Mouse (Mus musculus) embryonic facial prominence, embryonic 10.5 days (tissue): ENCODE measurements at regions not wholly inside any gene's neighbourhood (a gene's known extent, or its start where the extent isn't known, plus 50 kb on each side); places are given as distances from the start of the nearest gene placed in this dataset.

Source experiments
- DNase-seq: peaks from one replicate; pipeline ENCODE4 v3.0.0-alpha.2; 2017; ENCODE audit warnings: low spot score
- H3K27ac ChIP-seq: fragments of 300-500 bp; sonication (generic); replicated peaks from 2 replicates; pipeline ENCODE4 v1.5.1; 2016; ENCODE audit warnings: mild to moderate bottlenecking
- H3K27me3 ChIP-seq: fragments of 300-500 bp; sonication (generic); replicated peaks from 2 replicates; pipeline ENCODE4 v1.6.1; 2016; ENCODE audit warnings: low read depth, mild to moderate bottlenecking; ENCODE audit not compliant: poor library complexity, severe bottlenecking
- H3K36me3 ChIP-seq: fragments of 300-500 bp; sonication (generic); replicated peaks from 2 replicates; pipeline ENCODE4 v1.6.1; 2016; ENCODE audit warnings: mild to moderate bottlenecking, moderate library complexity
- H3K4me1 ChIP-seq: fragments of 300-500 bp; sonication (generic); 2 replicates; pipeline ENCODE4 v1.6.1; 2016
- H3K4me3 ChIP-seq: fragments of 300-500 bp; sonication (generic); 2 replicates; pipeline ENCODE4 v1.5.1; 2016; ENCODE audit warnings: mild to moderate bottlenecking, moderate library complexity
- H3K9me3 ChIP-seq: fragments of 300-500 bp; sonication (generic); 2 replicates; pipeline ENCODE4 v1.6.1; 2016; ENCODE audit warnings: mild to moderate bottlenecking
- WGBS: fragments of 180-500 bp; shearing (Covaris S2); methylation state at CpG from one replicate; pipeline ENCODE4 v1.1.7; 2016; 5-methylcytosine and 5-hydroxymethylcytosine counted together

DNA sequence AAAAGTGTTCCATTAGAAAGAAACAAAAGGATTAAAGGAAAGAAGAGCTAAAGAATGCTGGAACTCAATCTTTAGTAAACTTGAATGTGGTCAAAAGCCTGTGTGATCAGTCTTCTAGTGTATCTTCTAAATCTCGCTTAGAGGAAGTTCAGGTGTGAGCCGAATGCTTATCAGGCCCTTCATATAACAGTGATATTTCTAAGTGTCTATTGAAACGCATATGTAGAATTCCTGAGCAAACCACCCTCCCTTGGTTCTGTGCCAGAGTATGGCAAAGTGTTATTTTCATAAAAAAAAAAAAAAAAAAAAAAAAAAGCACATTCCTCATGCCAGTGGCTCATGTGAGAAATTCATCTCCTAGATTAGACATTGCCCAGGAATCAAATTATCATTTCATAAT, 681.2 kb downstream of the Hdgfl1 start:
- no peaks in the 10 kb centered on the region for H3K9me3 ChIP-seq
- no peaks in the 10 kb centered on the region for H3K36me3 ChIP-seq
- no peaks in the 10 kb centered on the region for H3K4me1 ChIP-seq
- no peak overlapping the region for H3K4me3 ChIP-seq
- no peak overlapping the region for H3K27ac ChIP-seq
- no peak for DNase-seq
- 88% methylated on average over 3 of the region's 3 CpGs for WGBS
- no peaks in the 10 kb centered on the region for H3K27me3 ChIP-seq

DNA sequence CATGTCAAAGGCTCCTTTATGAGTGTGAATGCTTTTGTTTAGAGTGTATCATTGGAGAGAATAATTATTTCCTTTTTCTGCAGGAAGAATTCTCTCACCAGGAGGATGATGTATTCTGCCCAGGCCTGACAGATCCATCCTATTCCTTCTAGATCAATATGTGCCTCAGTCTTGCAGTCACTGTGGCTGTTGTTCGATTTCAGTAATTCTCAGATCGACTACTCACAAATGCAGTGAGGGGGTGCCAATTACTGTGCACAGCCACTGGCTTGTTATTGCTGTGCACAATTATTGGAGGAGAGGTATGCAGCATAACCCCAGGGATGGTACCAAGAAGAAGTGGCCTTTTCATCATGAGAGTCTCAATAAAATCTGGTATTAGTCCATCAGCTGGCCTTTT, 689.2 kb downstream of the Hdgfl1 start:
- Histone ChIP-seq H3K4me3 (no peak overlapping the region), H3K36me3 (no peaks in the 10 kb centered on the region), H3K4me1 (peaks cover 25% of the 10 kb centered on the region), H3K27me3 (no peaks in the 10 kb centered on the region), H3K9me3 (no peaks in the 10 kb centered on the region), H3K27ac (peak overlapping the region; percentile 73)
- WGBS = 50% methylated on average over 2 of the region's 2 CpGs
- peak; percentile 16 for DNase-seq

DNA sequence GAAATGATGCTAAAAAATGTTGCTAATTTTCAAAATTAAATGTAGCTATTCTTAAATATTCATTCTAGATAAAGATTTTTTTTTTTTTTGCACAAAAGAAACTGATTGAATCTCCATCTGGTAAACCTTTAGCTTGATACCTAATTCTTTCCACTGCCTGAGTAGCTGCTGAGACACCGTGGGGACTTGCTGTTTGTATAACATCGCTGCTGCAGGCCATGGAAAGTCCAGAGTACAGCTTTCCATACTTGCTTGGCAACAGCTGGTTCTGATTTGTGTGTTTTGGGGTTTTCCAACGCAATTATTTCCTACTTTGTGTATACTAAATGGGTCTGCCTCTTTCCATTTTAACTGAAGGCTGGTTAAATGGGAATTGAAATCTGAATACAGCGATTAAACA, 689.7 kb downstream of the Hdgfl1 start:
- DNase-seq = peak; percentile 67
- H3K27ac ChIP-seq = peak overlapping the region; percentile 73
- peaks cover 25% of the 10 kb centered on the region for H3K4me1 ChIP-seq
- 38% methylated on average over 4 of the region's 4 CpGs for WGBS
- no peaks in the 10 kb centered on the region for H3K36me3 ChIP-seq
- H3K9me3 ChIP-seq = no peaks in the 10 kb centered on the region
- no peaks in the 10 kb centered on the region for H3K27me3 ChIP-seq
- H3K4me3 ChIP-seq = no peak overlapping the region

DNA sequence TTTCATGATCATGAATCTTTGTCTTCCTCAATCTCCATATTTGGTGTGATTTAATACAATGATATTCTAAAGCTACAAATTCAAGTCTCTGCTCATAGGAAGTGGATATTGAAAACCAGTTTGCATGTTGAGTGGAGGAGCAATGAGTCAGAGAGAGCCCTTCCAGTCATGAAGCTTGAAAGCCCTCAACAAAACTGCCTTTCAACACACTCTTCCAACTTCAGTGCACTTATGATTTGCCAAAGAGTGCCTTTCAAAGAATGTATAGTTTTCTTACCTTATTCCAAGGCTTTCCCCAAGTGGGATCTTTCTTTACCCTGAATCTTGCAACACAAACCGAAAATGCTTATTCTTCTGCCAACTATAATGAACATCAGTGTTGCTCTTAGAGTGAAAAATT, 690.6 kb downstream of the Hdgfl1 start:
- H3K4me3 ChIP-seq = no peak overlapping the region
- H3K27ac ChIP-seq = peak overlapping the region; percentile 51
- no peaks in the 10 kb centered on the region for H3K36me3 ChIP-seq
- no peaks in the 10 kb centered on the region for H3K9me3 ChIP-seq
- DNase-seq = no peak
- H3K27me3 ChIP-seq = no peaks in the 10 kb centered on the region
- peaks cover 25% of the 10 kb centered on the region for H3K4me1 ChIP-seq
- 74% methylated on average over 1 of the region's 1 CpGs for WGBS

DNA sequence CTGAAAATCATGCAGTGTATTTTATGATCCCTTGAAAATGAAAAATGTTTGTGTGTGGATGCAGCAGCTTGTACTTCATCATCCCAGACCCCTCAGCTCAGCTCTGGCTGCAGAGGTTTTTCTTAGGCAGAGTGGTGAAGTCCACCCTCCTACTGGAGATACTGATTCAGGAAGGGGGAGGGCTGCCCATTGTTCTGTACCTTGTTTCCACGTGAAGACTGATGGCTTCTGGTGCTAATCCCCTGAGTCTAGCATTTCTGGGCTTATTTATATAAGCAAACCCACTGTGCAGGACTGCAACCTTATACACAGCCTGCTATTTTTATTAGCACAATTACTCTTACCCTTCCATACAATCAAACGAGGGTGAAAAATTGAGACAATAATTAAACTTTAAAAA, 708.6 kb downstream of the Hdgfl1 start:
- no peaks in the 10 kb centered on the region for H3K9me3 ChIP-seq
- 31% methylated on average over 2 of the region's 2 CpGs for WGBS
- no peak overlapping the region for H3K27ac ChIP-seq
- no peak overlapping the region for H3K4me3 ChIP-seq
- H3K4me1 ChIP-seq = peaks cover 4% of the 10 kb centered on the region
- H3K27me3 ChIP-seq = no peaks in the 10 kb centered on the region
- DNase-seq = no peak
- no peaks in the 10 kb centered on the region for H3K36me3 ChIP-seq

DNA sequence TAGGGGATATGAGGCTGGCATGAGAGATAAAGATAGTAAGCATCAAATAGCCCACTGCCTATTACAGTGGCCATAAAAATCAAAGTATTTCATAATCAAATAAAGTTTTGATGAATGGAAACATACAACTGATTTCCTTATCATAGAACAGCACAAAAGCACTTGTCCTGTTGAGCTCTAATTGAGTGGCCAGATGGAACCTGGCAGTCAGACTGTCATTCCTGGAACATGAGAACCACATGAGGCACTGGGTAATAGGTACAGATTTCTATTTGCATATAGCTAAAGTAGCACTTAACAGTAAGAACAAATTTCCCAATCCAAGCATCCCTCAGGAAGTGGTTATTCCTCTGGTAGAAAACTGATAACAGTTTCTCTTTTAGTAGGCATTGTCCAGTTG, 732.3 kb downstream of the Hdgfl1 start:
- no peak for DNase-seq
- no peaks in the 10 kb centered on the region for H3K27me3 ChIP-seq
- no peak overlapping the region for H3K4me3 ChIP-seq
- H3K27ac ChIP-seq = no peak overlapping the region
- no peaks in the 10 kb centered on the region for H3K9me3 ChIP-seq
- H3K36me3 ChIP-seq = no peaks in the 10 kb centered on the region
- no peaks in the 10 kb centered on the region for H3K4me1 ChIP-seq

DNA sequence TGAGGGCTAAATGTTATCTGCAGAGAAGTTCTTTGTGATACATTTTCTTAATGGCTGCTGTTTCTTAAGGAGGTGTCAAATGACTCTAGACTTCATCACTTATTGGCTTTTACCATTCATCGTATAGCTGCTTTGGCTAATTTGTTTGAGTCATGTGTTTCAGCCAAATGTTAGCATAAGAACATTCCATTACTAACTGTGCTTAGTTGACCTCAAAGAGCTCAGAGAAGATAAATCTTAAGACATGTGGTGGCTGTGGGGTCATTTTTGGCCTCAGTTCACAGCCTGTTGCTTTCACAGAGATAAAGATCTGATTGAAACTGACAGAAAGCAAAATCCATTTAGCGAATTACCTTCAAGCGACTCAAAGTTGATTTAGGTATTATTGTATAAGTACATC, 743.6 kb downstream of the Hdgfl1 start:
- 66% methylated on average over 3 of the region's 3 CpGs for WGBS
- no peaks in the 10 kb centered on the region for H3K4me1 ChIP-seq
- H3K36me3 ChIP-seq = no peaks in the 10 kb centered on the region
- DNase-seq = no peak
- H3K9me3 ChIP-seq = no peaks in the 10 kb centered on the region
- no peak overlapping the region for H3K4me3 ChIP-seq
- H3K27me3 ChIP-seq = no peaks in the 10 kb centered on the region
- H3K27ac ChIP-seq = no peak overlapping the region

DNA sequence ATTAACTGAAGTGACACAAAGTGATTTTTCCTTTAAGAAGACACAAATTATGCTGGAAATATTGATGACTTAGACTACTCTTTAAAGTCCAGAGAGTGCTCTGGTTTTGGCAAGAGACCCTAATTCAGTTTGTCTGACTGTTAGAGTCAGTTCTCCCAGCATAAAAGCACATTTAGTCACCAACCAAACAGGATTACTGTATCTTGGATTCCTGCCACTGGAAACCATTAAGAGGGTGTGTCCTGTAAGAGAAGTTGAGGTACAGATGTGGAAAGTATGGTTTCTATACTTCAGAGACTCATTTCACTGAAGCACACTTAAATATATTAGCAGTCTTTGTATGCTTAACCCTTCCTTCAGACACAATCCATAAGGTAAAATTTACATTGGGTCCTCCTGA, 745.3 kb downstream of the Hdgfl1 start:
- DNase-seq = no peak

DNA sequence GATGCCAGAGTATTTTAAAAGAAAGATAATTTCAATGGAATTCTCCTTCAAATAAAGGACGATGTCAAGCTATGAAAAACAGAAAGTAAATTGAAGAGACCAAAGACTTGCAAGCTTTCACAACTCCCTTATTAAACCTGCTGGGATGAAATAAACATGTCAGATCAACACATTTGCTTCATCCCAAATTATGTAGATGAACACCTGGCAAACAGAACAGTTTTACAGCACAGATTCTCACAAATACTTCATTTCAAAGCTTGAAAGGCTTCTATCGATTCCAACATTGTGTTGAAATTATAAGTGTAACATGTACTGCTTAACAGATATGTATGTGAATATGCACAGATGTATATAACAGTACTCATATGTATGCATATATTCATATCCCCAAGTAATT, 749.5 kb downstream of the Hdgfl1 start:
- Histone ChIP-seq H3K9me3 (no peaks in the 10 kb centered on the region), H3K27me3 (no peaks in the 10 kb centered on the region)
- WGBS = 92% methylated on average over 2 of the region's 2 CpGs

More for the DNA sequence above, 745.3 kb downstream of the Hdgfl1 start:
- Histone ChIP-seq H3K36me3 (no peaks in the 10 kb centered on the region), H3K27me3 (no peaks in the 10 kb centered on the region), H3K4me1 (no peaks in the 10 kb centered on the region), H3K4me3 (no peak overlapping the region), H3K9me3 (no peaks in the 10 kb centered on the region), H3K27ac (no peak overlapping the region)

DNA sequence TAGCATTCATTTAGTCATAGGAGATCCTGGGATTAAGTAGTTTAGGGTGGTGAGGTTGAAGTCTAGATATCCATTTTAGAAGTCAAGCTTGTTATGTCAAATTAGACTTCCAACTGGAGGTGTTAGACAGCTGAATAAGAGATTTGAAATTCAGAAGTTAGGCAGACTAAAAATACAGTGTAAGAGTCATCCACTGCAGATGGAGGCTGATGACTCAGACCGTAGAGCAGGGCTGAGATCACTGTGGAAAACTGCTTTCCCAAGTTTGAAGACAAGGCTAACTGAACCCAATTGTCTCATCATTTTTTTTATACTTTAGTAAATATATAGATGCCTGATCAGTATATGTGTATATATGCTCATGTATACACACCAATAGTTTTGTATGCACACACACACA, 738.8 kb upstream of the Nrsn1 start:
- Histone ChIP-seq H3K27ac (no peak overlapping the region), H3K4me3 (no peak overlapping the region), H3K27me3 (no peaks in the 10 kb centered on the region), H3K36me3 (no peaks in the 10 kb centered on the region), H3K9me3 (no peaks in the 10 kb centered on the region), H3K4me1 (no peaks in the 10 kb centered on the region)
- DNase-seq = no peak
- 97% methylated on average over 1 of the region's 1 CpGs for WGBS

More for the DNA sequence above, 749.5 kb downstream of the Hdgfl1 start:
- Histone ChIP-seq H3K4me1 (no peaks in the 10 kb centered on the region), H3K4me3 (no peak overlapping the region), H3K27ac (no peak overlapping the region), H3K36me3 (no peaks in the 10 kb centered on the region)
- no peak for DNase-seq

DNA sequence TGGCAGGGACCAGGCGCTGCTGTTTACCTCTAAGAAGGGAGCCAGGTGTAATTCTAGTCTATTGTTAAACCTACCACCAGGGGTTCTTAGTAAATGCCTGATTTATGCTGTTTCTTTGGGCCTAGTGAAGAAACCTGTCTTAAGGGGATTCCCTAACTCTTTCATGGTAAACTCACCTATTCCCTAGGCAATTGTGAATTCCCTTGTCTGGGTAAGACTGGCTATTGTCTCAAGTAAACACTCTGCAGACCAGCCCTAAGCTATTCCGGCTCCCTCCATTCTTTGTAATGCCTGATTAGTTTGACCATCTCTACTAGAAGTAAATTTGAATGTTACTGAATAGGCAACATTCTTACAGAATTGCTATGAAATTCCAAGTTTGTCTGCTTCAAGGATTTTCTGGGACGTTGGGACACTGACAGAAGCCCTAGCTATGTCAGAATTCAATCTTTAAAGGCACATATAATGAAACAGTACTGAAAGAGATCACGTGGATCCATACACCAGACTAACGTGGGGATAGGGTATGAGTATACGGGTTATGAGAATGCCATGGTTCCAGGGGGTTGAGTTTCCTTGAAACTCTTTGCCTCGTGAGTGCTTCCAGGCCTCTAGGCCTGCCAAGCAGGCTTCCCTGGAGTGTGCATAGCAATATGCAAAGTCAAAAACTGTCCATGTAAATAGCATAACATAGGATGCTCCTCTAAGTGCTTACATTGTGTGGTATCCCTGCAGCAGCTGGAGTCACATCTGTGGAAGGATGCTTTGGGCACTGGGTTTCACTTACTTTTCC, 734.7 kb upstream of the Nrsn1 start:
- Histone ChIP-seq H3K4me1 (no peaks in the 10 kb centered on the region), H3K27ac (no peak overlapping the region), H3K9me3 (no peaks in the 10 kb centered on the region), H3K36me3 (no peaks in the 10 kb centered on the region), H3K27me3 (no peaks in the 10 kb centered on the region), H3K4me3 (no peak overlapping the region)
- DNase-seq = no peak
- WGBS = 87% methylated on average over 7 of the region's 7 CpGs

DNA sequence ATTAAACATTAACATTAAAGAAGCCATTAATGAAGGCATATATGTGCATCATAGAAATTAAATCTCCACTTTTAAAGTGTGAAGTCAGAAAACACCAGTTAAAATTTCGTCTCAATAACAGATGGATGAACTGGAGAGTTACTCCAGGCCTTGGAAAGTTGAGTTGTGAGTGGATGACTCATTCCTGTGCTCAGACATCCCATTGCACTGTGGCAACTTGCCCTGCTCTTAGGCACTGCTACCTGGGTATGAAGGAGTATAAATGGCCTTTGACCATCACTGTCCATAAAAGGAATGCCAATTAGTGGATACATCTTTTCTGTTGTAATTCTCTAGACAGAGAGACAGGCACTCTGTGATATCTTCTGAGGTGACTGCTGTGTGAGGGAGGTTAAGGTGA, 723.2 kb upstream of the Nrsn1 start:
- 64% methylated on average over 1 of the region's 1 CpGs for WGBS
- Histone ChIP-seq H3K27ac (no peak overlapping the region), H3K36me3 (no peaks in the 10 kb centered on the region), H3K9me3 (no peaks in the 10 kb centered on the region), H3K4me3 (no peak overlapping the region), H3K4me1 (no peaks in the 10 kb centered on the region), H3K27me3 (no peaks in the 10 kb centered on the region)
- no peak for DNase-seq

DNA sequence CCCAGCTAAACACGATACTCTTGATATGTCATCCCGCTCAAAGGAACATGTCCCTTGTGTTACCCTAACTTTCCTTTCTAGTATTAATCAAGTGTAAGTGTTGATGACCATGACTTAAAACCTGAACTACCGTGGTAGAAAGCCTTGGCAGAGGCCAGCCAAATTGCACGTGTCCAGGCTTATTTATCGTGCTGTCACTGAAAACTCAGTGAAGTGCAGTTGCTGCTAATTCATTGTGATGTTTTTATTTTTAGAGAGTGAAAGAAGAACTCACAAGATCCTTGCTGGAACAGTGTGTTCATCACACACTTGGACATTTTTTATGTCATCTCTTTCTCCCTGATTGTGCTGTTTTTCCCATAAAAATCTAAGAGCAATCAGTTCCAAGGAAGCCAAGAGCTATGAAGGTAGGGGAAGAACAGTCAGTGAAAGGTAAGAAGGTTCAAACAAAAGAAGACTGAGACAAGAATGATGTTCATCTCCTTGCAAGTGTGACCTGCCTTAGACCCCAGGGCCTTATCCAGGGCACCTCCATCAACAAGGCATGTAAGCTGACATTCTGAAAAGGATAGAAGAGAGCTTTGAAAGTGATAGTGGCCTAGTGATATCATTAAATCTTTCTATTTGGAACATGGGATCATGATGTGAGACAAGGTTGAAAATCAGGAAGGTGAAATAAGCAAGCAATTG, 718.9 kb upstream of the Nrsn1 start:
- no peaks in the 10 kb centered on the region for H3K27me3 ChIP-seq
- no peak overlapping the region for H3K4me3 ChIP-seq
- H3K9me3 ChIP-seq = no peaks in the 10 kb centered on the region
- no peak for DNase-seq
- WGBS = 86% methylated on average over 5 of the region's 5 CpGs
- H3K36me3 ChIP-seq = no peaks in the 10 kb centered on the region
- H3K27ac ChIP-seq = no peak overlapping the region
- no peaks in the 10 kb centered on the region for H3K4me1 ChIP-seq
